Mouse (Mus musculus): ENCODE measurements around the gene Kcnn4. TPM values are rescaled to one million over a fixed set of nuclear protein-coding genes. Genes with fewer than 3 reads are reported as not detected.

Kcnn4 gene
- polyA plus RNA-seq (2012; rRNA removed), result 9.0 and 11.3 TPM in 2 replicates

DNA sequence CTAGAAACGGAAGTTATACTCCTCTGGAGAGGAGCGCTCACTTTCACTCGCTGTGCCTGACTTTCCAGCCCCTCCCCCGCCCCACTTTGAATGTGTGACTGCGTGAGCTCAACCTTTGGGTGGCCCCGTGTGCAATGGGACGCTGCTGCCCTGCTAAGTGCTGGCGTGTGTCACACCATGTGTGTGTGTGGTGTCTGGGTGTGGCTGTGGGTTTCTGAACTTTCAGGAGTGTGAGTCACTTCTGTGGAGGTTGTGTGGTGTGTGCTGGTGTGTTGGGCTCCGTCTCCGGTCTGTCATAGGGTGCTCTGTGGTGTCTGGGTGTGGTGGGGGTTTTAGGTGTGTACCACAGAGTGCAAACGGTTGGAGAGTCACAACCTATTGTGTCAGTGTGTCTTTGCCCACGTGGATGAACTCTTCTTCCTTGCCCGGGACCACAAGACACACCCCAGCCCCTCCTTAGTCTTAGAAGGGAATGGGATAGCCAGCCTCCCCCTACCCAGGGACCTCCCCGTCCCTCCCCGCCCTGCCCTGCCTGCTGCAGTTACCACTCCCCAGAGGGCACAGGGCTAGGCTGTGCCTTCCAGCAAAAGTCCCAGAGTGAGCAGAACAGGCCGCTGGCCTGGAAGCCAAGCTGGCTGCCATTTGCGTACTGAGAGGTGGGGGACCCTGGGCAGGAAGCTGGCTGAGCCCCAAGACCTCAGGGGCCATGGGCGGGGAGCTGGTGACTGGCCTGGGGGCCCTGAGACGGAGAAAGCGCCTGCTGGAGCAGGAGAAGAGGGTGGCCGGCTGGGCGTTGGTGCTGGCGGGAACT, at the start of gene Kcnn4:
TSS of gene Kcnn4 (plus strand) at position 533 of the 811 bp plus-strand sequence.
- H3K4me1 ChIP-seq (ENCODE audit: control insufficient read depth, insufficient read depth, low read length), result peaks cover 12% of the 10 kb centered on the region
- TF ChIP-seq POLR2A (IDR thresholded peaks at IDR 0.05; ENCODE audit: borderline replicate concordance, extremely low read depth, low read depth, low read length), result peak; percentile 6; the same call in 1 of the 2 replicates
- TF ChIP-seq CTCF (IDR thresholded peaks at IDR 0.05; ENCODE audit: insufficient read depth, low read length), result no peak
- peak within 1 kb of the TSS; percentile 36 for H3K4me3 ChIP-seq (replicated peaks; ENCODE audit: extremely low read depth, low read depth, low read length)
- no peak for DNase-seq
- WGBS, result 32% methylated on average over 23 of the region's 23 CpGs

DNA sequence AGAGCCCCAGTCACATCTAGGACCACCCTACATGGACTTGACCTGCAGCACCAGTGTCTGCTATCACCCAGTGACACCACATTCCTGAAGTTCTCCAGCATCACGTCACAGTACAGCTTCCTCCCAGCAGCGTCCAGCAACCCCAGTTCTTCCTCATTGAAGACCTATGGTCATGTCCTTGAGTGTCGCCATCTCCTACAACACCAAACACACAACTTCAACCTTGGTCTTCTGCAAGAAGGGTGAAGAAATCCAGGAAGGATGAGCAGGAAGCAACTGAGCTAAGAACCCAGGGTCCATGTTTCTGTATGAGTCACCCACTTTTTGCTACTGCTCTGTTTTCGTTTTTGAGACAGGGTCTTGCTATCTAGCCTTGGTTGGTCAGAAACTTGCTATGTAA, 47.5 kb upstream of the Kcnn4 start:
- Histone ChIP-seq H3K4me1 (ENCODE audit: control insufficient read depth, insufficient read depth, low read length) (no peaks in the 10 kb centered on the region), H3K4me3 (replicated peaks; ENCODE audit: extremely low read depth, low read depth, low read length) (no peak overlapping the region)
- no peak for DNase-seq
- TF ChIP-seq CTCF (IDR thresholded peaks at IDR 0.05; ENCODE audit: insufficient read depth, low read length) (no peak), POLR2A (IDR thresholded peaks at IDR 0.05; ENCODE audit: borderline replicate concordance, extremely low read depth, low read depth, low read length) (no peak)
- 65% methylated on average over 4 of the region's 4 CpGs for WGBS

DNA sequence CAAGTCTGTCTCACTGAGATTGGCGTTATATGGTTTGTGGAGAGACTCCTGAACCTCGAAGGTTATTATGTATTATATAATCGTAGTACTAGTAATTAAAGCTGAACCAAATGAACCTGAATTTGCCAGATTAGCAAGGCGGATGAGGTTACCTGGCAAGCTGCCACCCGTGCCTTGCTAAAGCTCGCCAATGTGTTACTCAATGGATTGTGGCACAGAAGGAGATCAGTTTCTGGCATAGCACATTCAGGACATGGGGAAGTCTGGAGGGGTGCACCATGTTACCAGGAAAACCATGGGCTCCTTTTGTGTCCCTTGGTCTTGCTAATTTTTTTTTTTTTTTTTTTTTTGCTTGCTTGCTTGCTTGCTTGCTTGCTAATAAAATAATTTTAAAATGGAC, 44.9 kb upstream of the Kcnn4 start:
- no peak for DNase-seq
- WGBS, result 79% methylated on average over 6 of the region's 6 CpGs

DNA sequence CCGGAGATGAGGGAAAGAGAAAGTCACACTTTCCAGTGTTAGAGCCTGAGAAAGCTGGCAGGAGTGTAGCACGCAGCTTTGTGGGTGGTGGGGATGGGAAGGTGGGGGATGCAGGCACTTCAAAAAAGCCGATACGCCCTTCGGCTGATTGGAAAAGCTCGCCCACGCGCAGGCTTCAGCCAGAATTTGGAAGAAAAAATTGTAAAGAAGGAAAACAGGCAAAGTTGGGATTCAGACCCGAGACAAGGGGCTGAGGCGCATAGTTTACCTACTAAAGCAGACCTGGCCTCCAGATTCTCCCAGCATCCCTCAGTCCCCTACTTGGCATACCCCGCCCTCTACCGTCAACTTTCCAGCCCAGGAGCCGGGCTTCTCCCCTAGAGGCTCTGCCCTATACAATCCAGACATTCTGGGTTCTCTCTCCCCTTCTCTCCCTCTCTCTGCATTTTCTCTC, 44.4 kb upstream of the Kcnn4 start:
- Histone ChIP-seq H3K4me1 (ENCODE audit: control insufficient read depth, insufficient read depth, low read length) (no peaks in the 10 kb centered on the region), H3K4me3 (replicated peaks; ENCODE audit: extremely low read depth, low read depth, low read length) (no peak overlapping the region)
- TF ChIP-seq POLR2A (IDR thresholded peaks at IDR 0.05; ENCODE audit: borderline replicate concordance, extremely low read depth, low read depth, low read length) (no peak), CTCF (IDR thresholded peaks at IDR 0.05; ENCODE audit: insufficient read depth, low read length) (no peak)
- DNase-seq, result peak; percentile 20
- WGBS, result 8% methylated on average over 13 of the region's 13 CpGs

More for the DNA sequence above, 44.9 kb upstream of the Kcnn4 start:
- no peak overlapping the region for H3K4me3 ChIP-seq (replicated peaks; ENCODE audit: extremely low read depth, low read depth, low read length)
- no peak for TF ChIP-seq CTCF (IDR thresholded peaks at IDR 0.05; ENCODE audit: insufficient read depth, low read length)
- no peak for TF ChIP-seq POLR2A (IDR thresholded peaks at IDR 0.05; ENCODE audit: borderline replicate concordance, extremely low read depth, low read depth, low read length)
- H3K4me1 ChIP-seq (ENCODE audit: control insufficient read depth, insufficient read depth, low read length), result no peaks in the 10 kb centered on the region

DNA sequence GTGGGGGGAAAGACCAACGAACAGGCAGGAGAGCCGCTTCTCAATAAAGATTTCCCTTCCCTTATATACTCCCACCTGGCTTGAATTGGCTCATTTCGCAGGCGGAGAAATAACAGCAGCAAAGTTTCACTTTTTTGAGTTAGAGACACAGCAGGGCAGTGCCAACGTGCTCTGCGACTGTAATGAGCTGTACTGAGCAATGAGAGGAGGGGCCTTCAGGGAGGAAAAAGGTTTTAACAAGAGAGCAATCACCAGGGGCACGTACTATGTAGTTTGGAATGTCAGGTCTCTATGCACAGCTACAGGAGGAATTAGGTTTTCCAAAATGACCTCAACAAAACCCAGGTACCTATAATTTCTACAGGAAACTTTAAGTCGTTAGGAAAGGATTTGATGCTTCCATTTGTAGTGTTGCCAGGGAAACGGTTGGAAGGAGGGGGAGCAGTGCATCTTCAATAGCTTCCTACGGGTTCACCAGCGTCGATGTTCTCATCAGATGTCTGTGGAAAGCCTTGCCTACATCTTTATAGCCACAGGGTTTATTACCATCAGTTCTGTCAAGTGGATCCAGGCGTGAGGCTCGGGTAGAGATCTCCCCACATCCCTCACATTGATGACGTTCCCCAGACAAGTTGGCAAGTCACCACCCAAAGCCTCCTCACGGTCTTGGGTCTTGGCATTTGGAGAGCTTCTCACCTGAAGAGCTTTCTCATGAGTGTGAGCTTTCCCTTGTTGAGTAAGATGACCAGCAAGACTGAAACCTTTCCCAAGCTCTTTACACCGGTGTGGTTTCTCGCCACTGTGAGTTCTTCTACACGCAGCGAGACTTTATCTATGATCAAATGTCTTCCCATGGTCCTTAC, 43.6 kb upstream of the Kcnn4 start:
- WGBS, result 45% methylated on average over 20 of the region's 20 CpGs
- Histone ChIP-seq H3K4me3 (replicated peaks; ENCODE audit: extremely low read depth, low read depth, low read length) (no peak overlapping the region), H3K4me1 (ENCODE audit: control insufficient read depth, insufficient read depth, low read length) (no peaks in the 10 kb centered on the region)
- TF ChIP-seq POLR2A (IDR thresholded peaks at IDR 0.05; ENCODE audit: borderline replicate concordance, extremely low read depth, low read depth, low read length) (no peak), CTCF (IDR thresholded peaks at IDR 0.05; ENCODE audit: insufficient read depth, low read length) (no peak)
- peak; percentile 17 for DNase-seq

DNA sequence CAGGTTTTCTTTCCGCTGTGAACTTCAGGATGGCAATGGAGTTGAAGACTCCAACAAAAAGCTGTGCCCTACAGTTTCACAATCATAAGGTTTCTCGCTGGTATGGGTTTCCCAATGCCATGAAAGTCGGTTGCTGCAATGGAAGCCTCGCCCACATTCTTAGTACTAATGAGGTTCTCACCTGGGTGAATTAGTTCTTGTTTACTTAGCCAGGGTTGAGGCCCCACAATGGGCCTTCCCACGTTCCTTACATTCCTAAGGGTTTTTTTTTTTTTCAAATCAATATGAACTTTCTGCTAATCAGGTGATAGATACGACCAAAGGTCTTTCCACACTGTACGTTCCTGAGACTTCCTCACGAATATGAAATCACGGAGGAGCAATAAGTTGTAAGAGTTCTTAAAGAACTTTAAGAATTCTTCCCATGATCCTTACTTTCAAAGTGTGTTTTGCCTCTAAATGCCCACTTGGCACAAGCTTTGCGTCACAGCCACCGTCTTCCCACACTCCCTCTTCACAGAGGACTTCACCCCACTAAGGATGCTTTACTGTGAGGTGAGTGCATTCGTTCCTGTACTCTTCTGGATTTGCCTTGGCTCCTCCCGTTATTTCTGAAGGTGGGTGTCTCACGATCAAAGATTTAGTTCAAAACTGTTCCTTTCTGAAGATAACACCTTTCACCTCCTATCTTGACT, 42.6 kb upstream of the Kcnn4 start:
- WGBS, result 60% methylated on average over 14 of the region's 14 CpGs
- DNase-seq, result peak; percentile 22
- H3K4me1 ChIP-seq (ENCODE audit: control insufficient read depth, insufficient read depth, low read length), result no peaks in the 10 kb centered on the region
- TF ChIP-seq CTCF (IDR thresholded peaks at IDR 0.05; ENCODE audit: insufficient read depth, low read length) (no peak), POLR2A (IDR thresholded peaks at IDR 0.05; ENCODE audit: borderline replicate concordance, extremely low read depth, low read depth, low read length) (no peak)
- H3K4me3 ChIP-seq (replicated peaks; ENCODE audit: extremely low read depth, low read depth, low read length), result no peak overlapping the region

DNA sequence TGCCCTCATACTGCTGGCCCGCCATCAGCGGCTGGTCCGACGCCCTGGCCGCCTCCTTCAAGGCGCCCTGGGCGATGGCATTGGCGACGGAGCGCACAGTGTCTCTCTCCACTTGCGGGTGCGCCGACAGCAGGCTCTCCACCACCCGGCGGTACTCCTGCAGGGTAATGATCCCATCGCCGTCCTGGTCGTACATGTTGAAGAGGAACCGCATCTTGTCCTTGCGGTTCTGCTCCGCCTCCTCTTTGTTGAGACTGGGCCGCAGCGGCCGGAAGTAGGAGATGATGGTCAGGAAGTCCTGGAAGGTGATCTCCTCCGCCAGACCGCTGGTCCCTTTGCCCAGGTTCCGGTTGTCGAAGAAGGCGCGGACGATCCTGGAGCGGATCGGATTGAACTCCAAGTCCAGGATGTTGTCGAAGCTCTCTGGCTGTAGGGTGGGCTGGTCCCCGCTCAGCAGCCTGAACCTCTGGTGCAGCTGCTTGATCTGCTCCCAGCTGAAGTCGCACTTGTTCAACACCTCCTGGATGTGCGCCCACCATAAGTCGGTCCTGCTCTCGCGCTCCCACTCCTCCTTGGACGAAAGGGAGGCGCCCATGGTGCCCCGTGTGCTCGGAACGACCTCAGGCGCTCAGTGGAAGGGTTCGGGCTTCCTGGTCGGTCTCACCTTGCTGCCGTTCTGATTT, 36.6 kb upstream of the Kcnn4 start, which contains the start of gene Tescl:
TSS of gene Tescl (minus strand) at position 633 of the 683 bp plus-strand sequence.
- Histone ChIP-seq H3K4me3 (replicated peaks; ENCODE audit: extremely low read depth, low read depth, low read length) (no peak within 1 kb of the TSS), H3K4me1 (ENCODE audit: control insufficient read depth, insufficient read depth, low read length) (no peaks in the 10 kb centered on the region)
- TF ChIP-seq CTCF (IDR thresholded peaks at IDR 0.05; ENCODE audit: insufficient read depth, low read length) (no peak), POLR2A (IDR thresholded peaks at IDR 0.05; ENCODE audit: borderline replicate concordance, extremely low read depth, low read depth, low read length) (no peak)
- DNase-seq, result no peak
- 40% methylated on average over 49 of the region's 49 CpGs for WGBS

DNA sequence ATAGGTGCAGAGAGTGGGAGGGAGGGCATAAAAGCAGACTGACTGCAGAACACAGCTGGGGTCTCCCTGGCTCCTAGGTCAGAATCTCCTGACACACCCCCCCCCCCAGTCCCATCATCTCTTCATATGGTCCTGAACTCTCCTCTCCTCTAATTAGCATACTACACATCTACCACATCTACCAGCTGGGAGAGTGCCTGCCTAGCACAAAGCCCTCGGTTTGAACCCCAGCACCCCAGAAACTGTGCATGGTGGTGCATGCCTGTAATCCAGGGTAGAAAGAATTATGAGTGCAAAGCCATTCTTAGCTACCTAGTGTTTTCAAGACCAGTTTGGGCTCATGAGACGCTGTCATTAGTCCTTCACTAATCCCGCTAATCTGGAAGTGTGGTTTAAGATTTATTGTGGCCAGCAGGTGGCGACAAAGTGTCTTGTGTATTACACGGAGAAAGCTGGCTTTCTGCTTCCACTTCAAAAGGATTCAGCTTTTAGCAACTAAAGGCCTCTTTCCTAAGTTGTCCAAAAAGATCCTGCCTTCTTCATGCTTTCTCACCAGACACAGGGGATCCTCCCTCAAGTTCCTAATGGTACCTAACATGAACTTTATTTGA, 34.3 kb upstream of the Kcnn4 start:
- WGBS, result 12% methylated on average over 5 of the region's 5 CpGs
- Histone ChIP-seq H3K4me3 (replicated peaks; ENCODE audit: extremely low read depth, low read depth, low read length) (no peak overlapping the region), H3K4me1 (ENCODE audit: control insufficient read depth, insufficient read depth, low read length) (no peaks in the 10 kb centered on the region)
- DNase-seq, result peak; percentile 58
- TF ChIP-seq CTCF (IDR thresholded peaks at IDR 0.05; ENCODE audit: insufficient read depth, low read length) (peak; percentile 27; the same call in 1 of the 2 replicates), POLR2A (IDR thresholded peaks at IDR 0.05; ENCODE audit: borderline replicate concordance, extremely low read depth, low read depth, low read length) (no peak)
